8 mouse cellular contexts compared by ENCODE assay signal in genomic region chr15:78851505-78852153, GRCm38 (mm10). TPM values are rescaled to one million over a fixed set of nuclear protein-coding genes. Genes with fewer than 3 reads are reported as not detected.
DNase-seq lines count a peak whose midpoint lies in the region; ATAC-seq and TF ChIP-seq lines count a peak whose summit lies in the region.

No protein-coding gene starts in this region.

- TF ChIP-seq POLR2A in spleen, adult 2 months (IDR thresholded peaks at IDR 0.05; ENCODE audit: low read depth, low read length) = no peak

- H3K9ac ChIP-seq in embryonic facial prominence, embryonic 13.5 days = no peak overlapping the region
- H3K9ac ChIP-seq in limb, embryonic 13.5 days = no peak overlapping the region
- no peak overlapping the region for H3K9ac ChIP-seq in midbrain, embryonic 16.5 days (ENCODE audit: low read depth, low read length)

- no peaks in the 10 kb centered on the region for H3K27me3 ChIP-seq in embryonic facial prominence, embryonic 13.5 days
- H3K27me3 ChIP-seq in limb, embryonic 13.5 days = peaks cover 6% of the 10 kb centered on the region
- no peaks in the 10 kb centered on the region for H3K27me3 ChIP-seq in midbrain, embryonic 16.5 days (ENCODE audit: control insufficient read depth, insufficient read depth, low read depth, low read length)
- no peaks in the 10 kb centered on the region for H3K27me3 ChIP-seq in spleen, adult 2 months (ENCODE audit: control insufficient read depth, insufficient read depth, low read length)

- 11% methylated on average over 13 of the region's 13 CpGs for WGBS in embryonic facial prominence, embryonic 13.5 days
- 13% methylated on average over 13 of the region's 13 CpGs for WGBS in limb, embryonic 13.5 days
- 17% methylated on average over 13 of the region's 13 CpGs for WGBS in midbrain, embryonic 16.5 days
- 13% methylated on average over 13 of the region's 13 CpGs for WGBS in spleen, adult 2 months

- peak; percentile 70 for ATAC-seq in embryonic facial prominence, embryonic 13.5 days (ENCODE audit: insufficient number of reproducible peaks, insufficient read depth, low FRiP score, low TSS enrichment, low read depth)
- ATAC-seq in limb, embryonic 13.5 days (ENCODE audit: low FRiP score, low read depth) = peak; percentile 82
- ATAC-seq in midbrain, embryonic 16.5 days = peak; percentile 70

- no peak overlapping the region for H3K27ac ChIP-seq in embryonic facial prominence, embryonic 13.5 days
- H3K27ac ChIP-seq in limb, embryonic 13.5 days = no peak overlapping the region
- no peak overlapping the region for H3K27ac ChIP-seq in midbrain, embryonic 16.5 days (ENCODE audit: low read length)
- no peak overlapping the region for H3K27ac ChIP-seq in spleen, adult 2 months (ENCODE audit: insufficient read depth, low read length)

- H3K36me3 ChIP-seq in embryonic facial prominence, embryonic 13.5 days = peaks cover 19% of the 10 kb centered on the region
- H3K36me3 ChIP-seq in limb, embryonic 13.5 days = peaks cover 12% of the 10 kb centered on the region; the same call in 1 of the 2 replicates
- no peaks in the 10 kb centered on the region for H3K36me3 ChIP-seq in midbrain, embryonic 16.5 days (ENCODE audit: control insufficient read depth, insufficient read depth, low read length)
- H3K36me3 ChIP-seq in spleen, adult 2 months (ENCODE audit: control insufficient read depth, insufficient read depth, low read length) = no peaks in the 10 kb centered on the region

- peak; percentile 85 for TF ChIP-seq CTCF in spleen, adult 2 months (IDR thresholded peaks at IDR 0.05; ENCODE audit: extremely low read depth, insufficient read depth, insufficient read length, insufficient replicate concordance)

- H3K9me3 ChIP-seq in embryonic facial prominence, embryonic 13.5 days = no peaks in the 10 kb centered on the region
- no peaks in the 10 kb centered on the region for H3K9me3 ChIP-seq in limb, embryonic 13.5 days
- H3K9me3 ChIP-seq in midbrain, embryonic 16.5 days (replicated peaks; ENCODE audit: control insufficient read depth, low read length, poor library complexity, severe bottlenecking) = no peaks in the 10 kb centered on the region

- H3K4me1 ChIP-seq in embryonic facial prominence, embryonic 13.5 days = peaks cover 4% of the 10 kb centered on the region
- no peaks in the 10 kb centered on the region for H3K4me1 ChIP-seq in limb, embryonic 13.5 days
- no peaks in the 10 kb centered on the region for H3K4me1 ChIP-seq in midbrain, embryonic 16.5 days (ENCODE audit: control insufficient read depth, insufficient read depth, low read length)
- no peaks in the 10 kb centered on the region for H3K4me1 ChIP-seq in spleen, adult 2 months (ENCODE audit: control insufficient read depth, insufficient read depth, insufficient read length)

- DNase-seq in 3134 (ENCODE audit: extremely low read depth, insufficient read length, low spot score) = peak; percentile 65
- peak; percentile 93 for DNase-seq in adrenal gland, postnatal 25 days
- peak; percentile 83 to 92 for DNase-seq in heart, adult 9 months (ENCODE audit: low spot score in 2 of 2)
- peak; percentile 94 for DNase-seq in kidney, adult 9 months
- peak; percentile 65 to 83 for DNase-seq in spleen, adult 2 months (ENCODE audit: low read depth in 1 of 2, low spot score in 2 of 2)

- H3K4me2 ChIP-seq in embryonic facial prominence, embryonic 13.5 days = peak overlapping the region; percentile 27; the same call in 1 of the 2 replicates
- H3K4me2 ChIP-seq in limb, embryonic 13.5 days (replicated peaks) = 0 out of 2 replicates have a peak overlapping the region, but pooled peaks have one; percentile 11
- peak overlapping the region; percentile 23; the same call in 1 of the 2 replicates for H3K4me2 ChIP-seq in midbrain, embryonic 16.5 days (ENCODE audit: low read length)

- H3K4me3 ChIP-seq in embryonic facial prominence, embryonic 13.5 days = no peak overlapping the region
- H3K4me3 ChIP-seq in limb, embryonic 13.5 days = no peak overlapping the region
- no peak overlapping the region for H3K4me3 ChIP-seq in midbrain, embryonic 16.5 days (ENCODE audit: low read depth, low read length)
- H3K4me3 ChIP-seq in spleen, adult 2 months (ENCODE audit: extremely low read depth, insufficient read depth, insufficient read length) = no peak overlapping the region

RNA-seq across cellular contexts. Expression of gene Lgals2, which starts 3.7 kb away (rescaled TPM):
- not detected in 2 replicates for total RNA-seq in adrenal gland, postnatal 25 days (2021)
- polyA plus RNA-seq in embryonic facial prominence, embryonic 13.5 days (2015; fragmentation: Nextera tagmentation; extraction: Ambion mirVana) = 1.3 TPM in 1 of 2 replicates, not detected in the other
- polyA plus RNA-seq in limb, embryonic 13.5 days (2015; fragmentation: Nextera tagmentation; extraction: Ambion mirVana) = 0.47 and 0.53 TPM in 2 replicates
- not detected in 2 replicates for polyA plus RNA-seq in midbrain, embryonic 16.5 days (2015; fragmentation: Nextera tagmentation; extraction: Ambion mirVana)
- 0.32 and 0.73 TPM in 2 replicates for polyA plus RNA-seq in spleen, adult 2 months (2012; rRNA removed)

RNA-seq across cellular contexts. Expression of gene Cdc42ep1, which starts 9.2 kb away (rescaled TPM):
- total RNA-seq in adrenal gland, postnatal 25 days (2021) = 38.8 and 43.4 TPM in 2 replicates
- 25.2 and 28.6 TPM in 2 replicates for polyA plus RNA-seq in embryonic facial prominence, embryonic 13.5 days (2015; fragmentation: Nextera tagmentation; extraction: Ambion mirVana)
- polyA plus RNA-seq in limb, embryonic 13.5 days (2015; fragmentation: Nextera tagmentation; extraction: Ambion mirVana) = 17.9 and 19.1 TPM in 2 replicates
- 11.4 and 13.6 TPM in 2 replicates for polyA plus RNA-seq in midbrain, embryonic 16.5 days (2015; fragmentation: Nextera tagmentation; extraction: Ambion mirVana)
- polyA plus RNA-seq in spleen, adult 2 months (2012; rRNA removed) = 29.6 and 31.3 TPM in 2 replicates

RNA-seq across cellular contexts. Expression of gene Gga1, which starts 25.4 kb away (rescaled TPM):
- 58.1 and 61.5 TPM in 2 replicates for total RNA-seq in adrenal gland, postnatal 25 days (2021)
- 42.5 and 51.8 TPM in 2 replicates for polyA plus RNA-seq in embryonic facial prominence, embryonic 13.5 days (2015; fragmentation: Nextera tagmentation; extraction: Ambion mirVana)
- 42.0 and 46.5 TPM in 2 replicates for polyA plus RNA-seq in limb, embryonic 13.5 days (2015; fragmentation: Nextera tagmentation; extraction: Ambion mirVana)
- 46.0 and 46.5 TPM in 2 replicates for polyA plus RNA-seq in midbrain, embryonic 16.5 days (2015; fragmentation: Nextera tagmentation; extraction: Ambion mirVana)
- 70.2 and 89.3 TPM in 2 replicates for polyA plus RNA-seq in spleen, adult 2 months (2012; rRNA removed)

RNA-seq across cellular contexts. Expression of gene Gm49510, which starts 47.8 kb away (rescaled TPM):
- total RNA-seq in adrenal gland, postnatal 25 days (2021) = not detected in 2 replicates
- 0.18 and 0.25 TPM in 2 replicates for polyA plus RNA-seq in embryonic facial prominence, embryonic 13.5 days (2015; fragmentation: Nextera tagmentation; extraction: Ambion mirVana)
- polyA plus RNA-seq in limb, embryonic 13.5 days (2015; fragmentation: Nextera tagmentation; extraction: Ambion mirVana) = 0.34 and 0.71 TPM in 2 replicates
- polyA plus RNA-seq in midbrain, embryonic 16.5 days (2015; fragmentation: Nextera tagmentation; extraction: Ambion mirVana) = not detected in 2 replicates
- polyA plus RNA-seq in spleen, adult 2 months (2012; rRNA removed) = 0.12 and 0.13 TPM in 2 replicates

RNA-seq across cellular contexts. Expression of gene Sh3bp1, which starts 47.9 kb away (rescaled TPM):
- 6.1 and 8.8 TPM in 2 replicates for total RNA-seq in adrenal gland, postnatal 25 days (2021)
- polyA plus RNA-seq in embryonic facial prominence, embryonic 13.5 days (2015; fragmentation: Nextera tagmentation; extraction: Ambion mirVana) = 53.3 and 54.4 TPM in 2 replicates
- 43.7 and 51.3 TPM in 2 replicates for polyA plus RNA-seq in limb, embryonic 13.5 days (2015; fragmentation: Nextera tagmentation; extraction: Ambion mirVana)
- polyA plus RNA-seq in midbrain, embryonic 16.5 days (2015; fragmentation: Nextera tagmentation; extraction: Ambion mirVana) = 2.2 and 2.7 TPM in 2 replicates
- polyA plus RNA-seq in spleen, adult 2 months (2012; rRNA removed) = 182 and 272 TPM in 2 replicates
